Mouse (Mus musculus) heart, embryonic 12.5 days (tissue): ENCODE results near the gene Casc1. TPM values are rescaled to one million over a fixed set of nuclear protein-coding genes. Genes with fewer than 3 reads are reported as not detected.

Experiments used
- ATAC-seq: fragments of 200-750 bp; cut with Nextera tagmentation; 2 replicates; pipeline ENCODE4 v1.8.0; 2017; ENCODE audit warnings: moderate TSS enrichment, moderate library complexity; ENCODE audit not compliant: insufficient number of reproducible peaks, low FRiP score
- H3K27ac ChIP-seq: fragments of 300-500 bp; sonication (generic); 2 replicates; pipeline ENCODE4 v1.5.1; 2016; ENCODE audit warnings: mild to moderate bottlenecking, moderate library complexity; ENCODE audit not compliant: poor library complexity, severe bottlenecking
- H3K27me3 ChIP-seq: fragments of 300-500 bp; sonication (generic); replicated peaks from 2 replicates; pipeline ENCODE4 v1.6.1; 2016; ENCODE audit warnings: mild to moderate bottlenecking, moderate library complexity
- H3K36me3 ChIP-seq: fragments of 300-500 bp; sonication (generic); 2 replicates; pipeline ENCODE4 v1.6.1; 2016; ENCODE audit warnings: mild to moderate bottlenecking, moderate library complexity
- H3K4me1 ChIP-seq: fragments of 300-500 bp; sonication (generic); replicated peaks from 2 replicates; pipeline ENCODE4 v1.6.1; 2016; ENCODE audit warnings: mild to moderate bottlenecking
- H3K4me2 ChIP-seq: fragments of 300-500 bp; sonication (generic); 2 replicates; pipeline ENCODE4 v1.6.1; 2016; ENCODE audit warnings: mild to moderate bottlenecking, moderate library complexity
- H3K4me3 ChIP-seq: fragments of 300-500 bp; sonication (generic); 2 replicates; pipeline ENCODE4 v1.5.1; 2016; ENCODE audit warnings: mild to moderate bottlenecking
- H3K9ac ChIP-seq: fragments of 300-500 bp; sonication (generic); 2 replicates; pipeline ENCODE4 v1.6.1; 2016; ENCODE audit warnings: mild to moderate bottlenecking, moderate library complexity
- H3K9me3 ChIP-seq: fragments of 300-500 bp; sonication (generic); replicated peaks from 2 replicates; pipeline ENCODE4 v1.6.1; 2016; ENCODE audit warnings: mild to moderate bottlenecking, moderate library complexity
- WGBS: fragments of 180-500 bp; shearing (Covaris S2); methylation state at CpG from one replicate; pipeline ENCODE4 v1.1.7; 2016; 5-methylcytosine and 5-hydroxymethylcytosine counted together
- polyA plus RNA-seq: library from polyadenylated mRNA; unstranded; fragments of >200 nt; fragmentation: Nextera tagmentation; extraction: Ambion mirVana; gene quantifications from 2 replicates; pipeline ENCODE4 v1.2.1, GENCODE M21; 2016

The Casc1 gene
- polyA plus RNA-seq, 1 experiment from 2014 or later: 0.22 TPM

- Histone ChIP-seq H3K4me2 (no peak overlapping the region), H3K27me3 (no peaks in the 10 kb centered on the region), H3K36me3 (peaks cover 17% of the 10 kb centered on the region), H3K9ac (no peak overlapping the region), H3K9me3 (no peaks in the 10 kb centered on the region), H3K4me1 (no peaks in the 10 kb centered on the region), H3K4me3 (no peak overlapping the region), H3K27ac (no peak overlapping the region)
- ATAC-seq: no peak
- 77% methylated on average over 4 of the region's 4 CpGs for WGBS
These were observed 26.3 kb upstream of the Casc1 start for GRCm38 (mm10) chr6:145237148-145237547.

DNA sequence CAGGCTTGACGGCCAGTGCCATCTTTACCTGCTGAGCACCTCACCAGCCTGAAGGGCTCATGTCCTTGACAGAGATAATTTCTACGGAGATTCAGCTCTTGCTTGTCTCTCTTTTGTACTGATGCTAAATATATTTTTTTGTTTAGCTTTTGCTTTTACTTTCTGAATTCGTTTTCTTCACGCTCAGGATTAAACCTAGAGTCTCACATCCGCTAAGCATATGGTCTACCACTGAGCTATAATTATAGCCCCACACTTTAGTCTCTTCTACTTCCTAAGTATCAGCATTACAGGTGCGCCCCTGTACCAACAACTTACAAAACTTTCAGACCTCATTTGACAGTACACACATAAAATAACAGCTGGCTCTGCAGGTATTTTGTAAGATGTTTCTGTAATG lies 24.6 kb upstream of the Casc1 start:
- Histone ChIP-seq H3K27me3 (no peaks in the 10 kb centered on the region), H3K9me3 (no peaks in the 10 kb centered on the region), H3K9ac (no peak overlapping the region), H3K4me1 (no peaks in the 10 kb centered on the region), H3K4me2 (no peak overlapping the region), H3K36me3 (peaks cover 18% of the 10 kb centered on the region), H3K27ac (no peak overlapping the region), H3K4me3 (no peak overlapping the region)
- 80% methylated on average over 6 of the region's 6 CpGs for WGBS
- ATAC-seq: no peak

- WGBS: 85% methylated on average over 1 of the region's 1 CpGs
- Histone ChIP-seq H3K27me3 (no peaks in the 10 kb centered on the region), H3K27ac (no peak overlapping the region), H3K4me1 (no peaks in the 10 kb centered on the region), H3K36me3 (peaks cover 14% of the 10 kb centered on the region), H3K9ac (no peak overlapping the region), H3K4me2 (no peak overlapping the region), H3K9me3 (no peaks in the 10 kb centered on the region), H3K4me3 (no peak overlapping the region)
- ATAC-seq: no peak
These were observed 23.6 kb upstream of the Casc1 start for GRCm38 (mm10) chr6:145234391-145234790.

- WGBS: 79% methylated on average over 3 of the region's 3 CpGs
- no peak for ATAC-seq
- H3K4me2 ChIP-seq: no peak overlapping the region
- H3K9me3 ChIP-seq: no peaks in the 10 kb centered on the region
- H3K36me3 ChIP-seq: peaks cover 13% of the 10 kb centered on the region
- H3K27me3 ChIP-seq: no peaks in the 10 kb centered on the region
- H3K9ac ChIP-seq: no peak overlapping the region
- H3K27ac ChIP-seq: no peak overlapping the region
- H3K4me1 ChIP-seq: no peaks in the 10 kb centered on the region
- H3K4me3 ChIP-seq: no peak overlapping the region
These were observed 15.5 kb upstream of the Casc1 start for GRCm38 (mm10) chr6:145226296-145226695.

DNA sequence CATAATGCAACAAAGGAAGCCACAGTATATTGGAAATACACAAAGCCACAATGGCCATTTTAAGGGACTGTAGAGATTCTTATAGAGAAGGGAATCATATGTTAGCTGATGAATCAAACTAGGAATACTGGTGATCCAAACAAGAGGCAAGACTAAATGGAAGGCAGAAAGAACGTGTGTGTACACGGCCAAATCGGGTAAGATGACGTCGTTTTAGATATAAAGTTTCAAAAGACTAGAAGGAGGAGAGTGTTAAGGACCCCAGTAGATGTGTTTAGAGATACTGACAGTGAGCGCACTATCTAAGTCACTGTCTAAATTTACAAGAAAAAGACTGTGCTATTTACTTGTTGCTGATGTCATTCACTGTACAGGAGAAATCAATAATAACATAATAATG lies 13.4 kb upstream of the Casc1 start:
- Histone ChIP-seq H3K9ac (no peak overlapping the region), H3K27me3 (no peaks in the 10 kb centered on the region), H3K4me2 (no peak overlapping the region), H3K4me3 (no peak overlapping the region), H3K27ac (no peak overlapping the region), H3K9me3 (no peaks in the 10 kb centered on the region), H3K36me3 (peaks cover 10% of the 10 kb centered on the region), H3K4me1 (no peaks in the 10 kb centered on the region)
- 89% methylated on average over 6 of the region's 6 CpGs for WGBS
- ATAC-seq: no peak

DNA sequence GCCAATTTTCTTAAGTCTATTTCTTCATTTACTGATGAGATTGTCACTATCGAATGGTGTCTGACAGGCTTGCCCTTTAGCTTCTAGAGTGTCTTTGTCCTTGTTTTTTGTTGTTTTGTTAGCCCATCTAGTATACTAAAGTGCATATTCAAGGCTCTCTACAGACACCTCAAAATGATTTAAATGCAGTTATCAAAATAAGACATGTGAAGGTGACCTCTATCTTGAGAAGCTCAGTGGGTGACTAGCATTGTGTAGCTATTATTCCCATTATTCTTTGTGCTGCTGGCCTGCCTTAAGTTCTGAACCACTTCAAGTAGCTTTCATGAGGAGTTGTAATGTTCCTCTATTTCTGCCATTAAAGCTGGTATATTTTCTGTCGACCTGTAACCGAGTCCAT lies 5.0 kb upstream of the Casc1 start:
- Histone ChIP-seq H3K27me3 (no peaks in the 10 kb centered on the region), H3K9me3 (no peaks in the 10 kb centered on the region), H3K36me3 (peaks cover 24% of the 10 kb centered on the region), H3K4me3 (no peak overlapping the region), H3K4me2 (no peak overlapping the region), H3K4me1 (peaks cover 4% of the 10 kb centered on the region), H3K27ac (no peak overlapping the region), H3K9ac (no peak overlapping the region)
- 90% methylated on average over 3 of the region's 3 CpGs for WGBS
- no peak for ATAC-seq

- H3K4me3 ChIP-seq: no peak overlapping the region
- H3K4me2 ChIP-seq: no peak overlapping the region
- H3K27me3 ChIP-seq: no peaks in the 10 kb centered on the region
- ATAC-seq: no peak
- peaks cover 9% of the 10 kb centered on the region for H3K4me1 ChIP-seq
- no peak overlapping the region for H3K9ac ChIP-seq
- 89% methylated on average over 2 of the region's 2 CpGs for WGBS
- H3K9me3 ChIP-seq: no peaks in the 10 kb centered on the region
- H3K36me3 ChIP-seq: peaks cover 19% of the 10 kb centered on the region
- H3K27ac ChIP-seq: no peak overlapping the region
These were observed 3.1 kb upstream of the Casc1 start for GRCm38 (mm10) chr6:145213916-145214315.

DNA sequence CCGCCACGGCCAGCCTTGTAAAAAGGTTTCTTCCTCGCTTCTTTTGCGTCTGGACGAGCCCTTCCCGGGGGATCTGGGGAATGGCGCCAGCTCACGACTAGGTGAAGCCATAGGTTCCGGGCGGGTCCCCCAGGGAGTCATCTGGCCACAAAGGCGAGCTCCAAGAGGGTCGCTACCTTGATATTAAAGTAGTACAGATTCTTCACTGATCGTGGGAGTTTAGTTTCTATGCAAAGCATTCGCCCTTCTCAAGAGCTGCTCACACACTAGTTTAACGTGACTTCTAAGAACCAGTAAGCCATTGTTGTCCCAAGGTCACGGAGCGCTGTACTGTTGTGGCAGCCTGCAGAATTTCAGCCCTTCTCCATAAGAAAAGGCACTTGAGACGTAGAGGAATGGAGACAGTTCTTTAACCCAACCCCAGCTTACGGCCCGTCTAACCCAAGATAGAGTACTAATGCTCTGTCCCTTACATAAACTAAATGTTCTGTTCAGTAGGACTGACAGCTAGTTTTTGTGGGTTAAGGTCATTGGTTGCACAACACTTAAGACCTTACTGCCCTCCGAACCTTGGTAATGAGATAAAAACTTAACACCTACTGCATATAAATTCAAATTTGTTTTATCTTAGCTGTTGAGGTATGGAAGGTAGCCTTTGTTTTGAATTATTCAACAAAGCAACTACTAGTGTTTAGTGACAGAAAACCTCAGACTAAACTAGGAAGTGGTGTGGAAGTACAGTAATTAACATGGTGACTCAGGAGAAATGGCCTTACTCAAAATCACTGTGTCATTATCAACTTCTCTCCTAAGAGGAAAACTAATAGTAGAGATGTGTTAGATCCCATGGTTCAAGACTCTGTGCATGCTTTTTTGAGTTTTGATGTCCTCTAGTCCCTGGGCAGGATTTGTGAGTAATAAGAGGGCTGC lies 836 bp upstream of the Casc1 start:
- ATAC-seq: peak; percentile 13
- WGBS: 3% methylated on average over 21 of the region's 21 CpGs
- peak overlapping the region; percentile 75 for H3K4me2 ChIP-seq

GRCm38 (mm10) chr6:145210056-145210680 lies 637 bp downstream of the Casc1 start:
- Histone ChIP-seq H3K4me3 (peak overlapping the region; percentile 52), H3K27me3 (no peaks in the 10 kb centered on the region), H3K9ac (peak overlapping the region; percentile 56), H3K9me3 (no peaks in the 10 kb centered on the region), H3K27ac (peak overlapping the region; percentile 35), H3K4me1 (peaks cover 9% of the 10 kb centered on the region), H3K36me3 (peaks cover 4% of the 10 kb centered on the region; the same call in 1 of the 2 replicates), H3K4me2 (peak overlapping the region; percentile 90)
- ATAC-seq: no peak
- WGBS: 37% methylated on average over 8 of the region's 8 CpGs

More for the DNA sequence above, 836 bp upstream of the Casc1 start:
- Histone ChIP-seq H3K9ac (peak overlapping the region; percentile 81), H3K36me3 (peaks cover 11% of the 10 kb centered on the region), H3K27ac (peak overlapping the region; percentile 99), H3K4me1 (peaks cover 9% of the 10 kb centered on the region), H3K27me3 (no peaks in the 10 kb centered on the region), H3K9me3 (no peaks in the 10 kb centered on the region), H3K4me3 (peak overlapping the region; percentile 67)

DNA sequence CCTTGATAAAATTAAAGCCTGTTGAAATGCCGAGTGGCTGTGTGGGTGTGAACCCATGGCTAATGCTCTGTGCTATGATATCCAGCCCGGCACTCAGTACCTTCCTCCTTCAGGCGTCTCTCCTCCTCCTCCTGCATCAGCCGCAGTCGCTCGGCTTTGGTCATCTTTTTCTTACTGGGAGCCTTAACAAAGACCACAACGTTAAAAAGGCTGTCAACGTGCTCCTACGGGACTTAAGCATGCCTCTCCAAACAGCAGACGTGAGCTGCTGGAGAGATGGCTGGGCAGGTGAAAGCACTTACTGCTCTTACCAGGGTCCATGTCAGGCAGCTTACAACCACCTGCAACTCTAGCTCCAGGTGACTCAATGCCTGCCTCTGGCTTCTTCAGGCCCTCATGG lies 5.7 kb downstream of the Casc1 start:
- Histone ChIP-seq H3K9me3 (no peaks in the 10 kb centered on the region), H3K4me1 (peaks cover 1% of the 10 kb centered on the region), H3K27ac (no peak overlapping the region), H3K27me3 (no peaks in the 10 kb centered on the region), H3K9ac (no peak overlapping the region), H3K4me2 (no peak overlapping the region), H3K4me3 (no peak overlapping the region), H3K36me3 (no peaks in the 10 kb centered on the region)
- no peak for ATAC-seq
- WGBS: 62% methylated on average over 10 of the region's 10 CpGs

GRCm38 (mm10) chr6:145204440-145204839 lies 6.4 kb downstream of the Casc1 start:
- Histone ChIP-seq H3K4me1 (no peaks in the 10 kb centered on the region), H3K4me2 (no peak overlapping the region), H3K36me3 (no peaks in the 10 kb centered on the region), H3K9ac (no peak overlapping the region), H3K27me3 (no peaks in the 10 kb centered on the region), H3K9me3 (no peaks in the 10 kb centered on the region), H3K27ac (no peak overlapping the region), H3K4me3 (no peak overlapping the region)
- 90% methylated on average over 6 of the region's 6 CpGs for WGBS
- no peak for ATAC-seq
